Mouse (Mus musculus) heart, adult 11 months (tissue): ENCODE results near the gene Iyd.

Source experiments
- DNase-seq: peaks from one replicate; pipeline ENCODE4 v3.0.0; 2022

The Iyd gene

GRCm38 (mm10) chr10:3540003-3540827, at the start of gene Iyd:
Gene Iyd, plus strand, starts transcription at chr10:3540240.
- peak; percentile 74 for DNase-seq

DNA sequence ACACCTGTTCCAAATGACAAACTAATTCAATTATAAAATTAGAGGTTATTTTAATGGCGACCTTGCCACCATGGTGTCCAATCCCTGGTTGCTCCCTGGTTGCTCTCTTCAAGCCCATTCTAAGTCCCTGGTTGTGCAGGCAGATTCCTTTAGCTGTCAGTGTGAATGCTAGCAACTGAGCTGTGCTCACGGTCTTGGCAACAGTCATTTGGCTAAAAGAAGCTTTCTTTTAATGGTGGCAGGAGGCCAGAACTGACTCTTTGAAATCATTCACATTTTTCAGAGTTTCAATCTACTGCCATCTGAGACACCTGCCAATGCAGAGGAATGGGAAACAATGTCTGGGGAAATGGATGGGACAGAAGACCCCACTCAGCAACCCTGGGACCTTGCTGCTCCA, 43.2 kb upstream of the Iyd start:
- DNase-seq, result peak; percentile 40

DNA sequence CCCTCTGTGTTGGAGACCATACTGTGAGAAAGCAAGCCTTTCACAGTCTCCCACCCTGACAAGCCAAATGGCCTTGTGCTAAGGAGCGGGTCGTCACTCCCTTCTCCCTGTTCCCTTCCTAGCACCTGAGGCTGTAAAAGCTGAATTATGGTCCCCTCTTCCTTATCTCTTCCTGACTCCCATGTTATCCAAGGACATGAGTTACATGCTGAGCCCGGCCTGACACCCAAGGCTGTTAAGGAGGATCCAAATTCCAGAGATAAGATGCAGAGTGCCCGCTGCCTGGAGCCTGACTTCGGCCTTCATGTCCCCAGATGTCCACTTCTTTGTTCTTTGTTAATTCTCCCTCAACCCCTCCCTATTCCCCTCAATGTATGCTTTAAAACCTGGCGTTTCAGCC, 39.2 kb upstream of the Iyd start:
- peak; percentile 88 for DNase-seq

- DNase-seq, result peak; percentile 92
Measured at GRCm38 (mm10) chr10:3507484-3508221, 32.4 kb upstream of the Iyd start.

GRCm38 (mm10) chr10:3508222-3508588, 31.8 kb upstream of the Iyd start:
- DNase-seq, result peak; percentile 74

GRCm38 (mm10) chr10:3508746-3509145, 31.3 kb upstream of the Iyd start:
- peak; percentile 52 for DNase-seq

GRCm38 (mm10) chr10:3509663-3510277, 30.3 kb upstream of the Iyd start:
- peak; percentile 45 for DNase-seq

DNA sequence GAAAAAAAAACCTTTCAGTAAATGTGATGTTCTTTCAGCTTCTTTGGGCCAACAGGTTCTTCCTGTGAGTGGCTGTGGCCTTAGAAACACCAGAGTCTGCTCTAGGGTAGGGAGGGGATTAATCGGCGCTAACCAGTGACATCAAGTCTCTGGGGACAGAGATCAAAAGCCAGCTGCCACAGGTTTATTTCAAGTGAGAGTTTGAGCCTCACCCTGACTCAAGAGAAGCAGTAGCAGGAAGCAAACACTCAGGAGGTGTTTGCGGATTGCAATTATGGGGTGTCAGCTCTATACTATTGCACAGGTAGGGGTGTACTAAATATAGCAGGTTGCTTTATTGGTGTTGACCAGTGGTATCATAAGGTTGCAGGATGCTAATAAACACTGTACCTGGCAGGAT, 29.6 kb upstream of the Iyd start:
- peak; percentile 18 for DNase-seq

GRCm38 (mm10) chr10:3511401-3511800, 28.6 kb upstream of the Iyd start:
- no peak for DNase-seq

DNA sequence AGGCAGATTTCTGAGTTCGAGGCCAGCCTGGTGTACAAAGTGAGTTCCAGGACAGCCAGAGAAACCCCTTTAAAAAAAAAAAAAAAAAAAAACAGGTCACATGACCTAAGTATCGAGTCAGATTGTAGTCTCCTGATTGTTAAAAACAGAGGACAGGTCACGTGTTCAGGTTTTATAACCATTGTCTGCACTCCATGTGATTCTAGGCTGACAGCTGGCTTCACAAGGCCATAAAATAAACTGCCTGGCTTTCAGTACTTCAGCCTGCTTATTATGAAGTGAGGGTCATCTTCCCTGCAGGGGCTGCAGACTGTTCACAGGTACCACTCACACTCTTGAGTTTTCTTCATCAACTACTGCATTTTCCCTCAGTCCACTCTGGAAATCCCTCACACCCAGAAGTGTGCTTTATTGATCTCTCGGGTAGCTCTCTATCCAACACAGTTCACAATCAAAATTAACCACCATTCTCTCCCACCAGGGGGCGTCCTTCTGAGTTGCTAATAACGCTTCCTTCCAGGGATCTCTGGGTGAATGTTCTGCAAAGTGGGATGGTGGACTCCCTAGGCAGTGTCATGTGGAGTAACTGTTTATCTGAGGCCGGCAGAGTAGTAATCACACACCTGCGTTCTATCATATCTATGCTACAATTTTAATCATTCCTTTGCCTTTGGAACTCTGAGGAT, 27.3 kb upstream of the Iyd start:
- no peak for DNase-seq

DNA sequence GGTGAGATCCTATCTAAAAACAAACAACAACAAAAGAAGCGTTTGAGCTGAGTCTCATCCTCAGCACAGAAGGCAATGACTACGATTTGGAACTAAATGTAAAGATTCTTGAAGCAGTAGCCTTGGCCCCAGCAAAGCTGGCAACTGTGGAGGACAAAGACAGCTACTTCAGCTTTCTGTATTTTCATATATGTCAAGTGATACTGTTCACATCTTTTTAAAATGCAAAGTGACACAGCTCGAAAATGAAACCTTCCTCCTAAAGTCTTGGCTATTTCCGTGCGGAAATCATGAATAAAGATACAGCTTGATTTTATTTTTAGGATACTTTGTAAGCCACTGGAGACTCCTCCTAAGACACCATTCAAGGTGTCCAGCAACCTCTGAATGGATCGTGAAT, 26.1 kb upstream of the Iyd start:
- no peak for DNase-seq

DNA sequence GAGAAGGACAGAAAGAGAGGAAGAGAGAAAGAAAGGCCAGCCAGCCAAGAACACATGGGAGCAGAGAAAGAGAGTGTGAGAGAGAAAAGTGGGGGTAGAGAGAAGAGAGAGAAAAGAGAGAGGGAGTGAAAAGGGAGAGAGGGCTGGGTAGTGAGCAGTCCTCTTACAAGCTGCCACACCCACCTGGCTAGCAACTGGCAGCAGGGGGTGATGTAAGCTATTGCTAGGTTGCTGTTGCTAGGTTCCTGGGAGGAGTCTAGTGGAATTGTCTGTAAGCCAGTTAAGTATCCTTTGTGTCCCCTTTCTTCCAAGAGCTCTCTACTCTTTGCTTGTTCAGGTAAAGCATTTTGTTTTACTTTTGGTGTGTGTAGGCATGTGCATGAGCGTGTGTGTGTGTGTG, 25.4 kb upstream of the Iyd start:
- DNase-seq, result no peak

- DNase-seq, result no peak
Measured at GRCm38 (mm10) chr10:3516442-3516841, 23.6 kb upstream of the Iyd start.

DNA sequence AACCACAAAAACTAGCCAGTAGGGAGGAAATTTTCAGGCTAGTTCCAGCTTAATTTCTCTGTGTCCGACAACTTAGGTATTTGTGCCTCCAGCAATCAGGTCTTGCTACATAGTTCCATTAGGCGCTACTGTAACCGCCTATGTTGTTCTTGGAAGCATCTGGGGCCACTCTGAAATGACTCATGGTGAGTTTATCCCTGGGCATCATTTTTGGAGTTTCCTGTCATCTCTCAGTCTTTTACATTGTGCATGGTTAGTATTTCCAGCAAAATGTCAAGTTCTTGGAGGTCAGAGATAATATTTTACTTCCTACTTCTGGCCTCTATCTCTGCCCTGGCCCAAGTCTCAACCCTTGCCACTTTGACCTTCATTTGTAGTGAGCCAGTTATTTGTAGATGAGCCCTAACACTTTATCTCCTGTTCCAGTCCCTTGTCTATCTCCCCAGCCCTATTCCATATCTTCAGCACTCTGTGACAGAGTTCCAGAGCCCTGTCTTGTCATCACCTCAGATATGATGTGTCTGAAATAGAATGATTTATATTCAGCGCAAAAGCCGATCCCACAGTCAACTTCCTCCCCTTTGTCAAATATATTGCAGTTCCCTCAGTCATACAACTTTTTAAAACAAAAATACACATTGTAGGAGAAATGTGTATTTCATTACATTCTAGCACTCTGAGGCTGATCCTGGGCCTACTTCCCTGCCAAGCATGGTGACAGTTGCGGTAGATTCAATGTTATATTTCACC, 16.8 kb upstream of the Iyd start:
- peak; percentile 93 for DNase-seq

GRCm38 (mm10) chr10:3524513-3524912, 15.5 kb upstream of the Iyd start:
- peak; percentile 76 for DNase-seq

DNA sequence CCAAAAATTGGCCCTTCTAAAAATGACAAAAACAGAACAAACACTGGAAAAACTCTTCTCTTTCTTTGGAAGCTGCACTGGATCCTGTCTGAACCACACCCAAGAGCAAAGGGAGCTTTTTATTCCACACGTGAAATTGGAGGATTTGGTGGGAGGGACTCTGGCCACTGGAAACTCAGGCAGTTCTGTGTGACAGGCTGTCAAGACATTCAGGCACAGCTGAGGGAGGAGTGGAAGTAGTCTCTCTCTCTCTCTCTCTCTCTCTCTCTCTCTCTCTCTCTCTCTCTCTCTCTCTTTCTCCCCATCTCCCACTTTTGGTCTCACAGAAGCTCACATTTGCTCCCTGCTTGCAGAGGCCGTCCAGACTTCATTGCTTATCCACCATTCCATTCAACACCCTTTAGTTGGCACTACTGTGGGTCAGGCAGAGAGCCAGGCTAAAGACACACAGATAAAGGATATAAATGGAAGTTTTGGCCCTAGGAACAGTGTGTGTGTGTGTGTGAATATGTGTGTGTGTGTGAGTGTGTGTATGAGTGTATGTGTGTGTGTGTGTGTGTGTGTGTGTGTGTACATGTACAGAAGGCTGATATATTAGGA, 14.5 kb upstream of the Iyd start:
- peak; percentile 97 for DNase-seq

DNA sequence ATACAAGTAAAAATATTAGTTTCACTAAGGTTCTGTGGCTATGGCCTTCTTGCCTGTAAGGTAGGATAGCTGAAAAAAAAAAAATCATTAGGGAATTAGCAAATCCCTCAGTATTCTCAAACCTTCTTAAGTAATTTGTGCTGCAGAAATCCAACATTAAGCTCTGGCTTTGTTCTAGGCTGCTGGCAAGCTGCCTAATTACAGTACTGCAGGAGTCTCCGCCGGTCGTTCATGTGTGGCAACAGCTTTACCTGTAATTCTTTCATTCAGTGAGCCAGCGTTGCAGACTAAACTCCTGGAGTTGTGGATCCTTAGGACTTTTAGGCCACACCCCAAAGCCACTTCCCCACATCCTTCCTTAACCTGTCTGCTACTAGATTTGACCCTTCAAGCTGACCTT, 10.2 kb upstream of the Iyd start:
- no peak for DNase-seq

GRCm38 (mm10) chr10:3530661-3531060, 9.4 kb upstream of the Iyd start:
- no peak for DNase-seq

- peak; percentile 93 for DNase-seq
Measured at GRCm38 (mm10) chr10:3531375-3531774, 8.7 kb upstream of the Iyd start.

DNA sequence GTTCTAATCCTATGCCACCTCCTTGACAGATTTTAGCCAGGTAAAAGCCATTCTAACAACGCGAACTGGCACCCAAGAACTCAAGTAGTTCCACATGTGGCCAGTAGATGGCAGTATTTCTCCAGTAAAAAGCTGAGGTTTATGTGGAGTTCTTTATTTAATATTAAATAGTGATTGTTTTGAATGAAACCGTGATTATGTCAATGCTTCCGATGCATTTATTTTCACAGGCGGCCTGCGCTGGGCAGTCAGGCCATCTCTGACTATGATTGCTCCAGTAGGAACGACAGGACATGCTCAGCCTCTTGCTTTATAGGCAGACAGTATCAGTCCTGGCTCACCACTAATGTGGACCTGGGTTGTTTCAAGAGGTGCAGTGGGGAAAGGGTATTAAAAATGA, 5.6 kb upstream of the Iyd start:
- DNase-seq, result no peak

GRCm38 (mm10) chr10:3536361-3536760, 3.7 kb upstream of the Iyd start:
- no peak for DNase-seq

DNA sequence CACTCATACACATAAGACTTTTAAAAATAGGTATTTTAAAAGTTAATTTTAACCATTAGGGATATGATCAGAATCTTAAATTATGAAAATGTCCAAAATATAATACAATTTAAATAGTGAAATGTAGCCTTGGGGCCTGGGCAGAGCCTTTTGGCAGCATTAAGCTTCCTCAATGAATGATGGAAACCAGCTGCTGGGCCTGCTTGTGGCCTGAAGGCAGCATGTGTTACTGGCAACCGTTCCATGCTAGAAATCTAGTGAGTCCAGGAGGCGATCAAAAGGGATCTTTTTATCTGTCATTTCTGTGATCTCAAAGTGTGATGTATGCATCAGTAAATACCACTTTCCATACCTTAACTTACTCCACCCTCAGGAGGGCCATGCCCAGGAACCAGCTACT, 9.3 kb downstream of the Iyd start:
- DNase-seq, result peak; percentile 91
